Mouse (Mus musculus) cortical plate, adult 2 months (tissue): ENCODE measurements around the gene Exog. TPM values are rescaled to one million over a fixed set of nuclear protein-coding genes. Genes with fewer than 3 reads are reported as not detected.

Experiments used
- H3K27ac ChIP-seq: fragments of 200-500 bp; 2 replicates; pipeline ENCODE4 v1.5.1; 2012; ENCODE audit warnings: low read length, control low read depth, inconsistent platforms; ENCODE audit not compliant: insufficient read depth
- H3K4me1 ChIP-seq: fragments of 200-500 bp; 2 replicates; pipeline ENCODE4 v1.6.1; 2011; ENCODE audit warnings: low read length; ENCODE audit not compliant: control insufficient read depth, insufficient read depth
- H3K4me3 ChIP-seq: fragments of 200-500 bp; 2 replicates; pipeline ENCODE4 v1.5.1; 2011; ENCODE audit warnings: mild to moderate bottlenecking, low read length, control low read depth; ENCODE audit not compliant: insufficient read depth
- CTCF ChIP-seq: fragments of 200-500 bp; IDR thresholded peaks from 2 replicates; pipeline ENCODE4 v1.5.1; 2011; ENCODE audit warnings: mild to moderate bottlenecking, control low read depth, low read length; ENCODE audit not compliant: insufficient read depth; ENCODE audit errors: extremely low read depth
- POLR2A ChIP-seq: fragments of 200-500 bp; IDR thresholded peaks from 2 replicates; pipeline ENCODE4 v1.6.1; 2011; ENCODE audit warnings: mild to moderate bottlenecking, low read length, control low read depth; ENCODE audit not compliant: insufficient read depth; ENCODE audit errors: extremely low read depth
- polyA plus RNA-seq: library from polyadenylated mRNA; depleted of rRNA; stranded (reverse); fragments of >200 nt; gene quantifications from 2 replicates; pipeline ENCODE4 v1.2.3, GENCODE M21; 2012

The Exog gene
- polyA plus RNA-seq, 1 experiment, result 17.9 TPM

- Histone ChIP-seq H3K27ac (no peak overlapping the region), H3K4me1 (0 out of 2 replicates have a peak, but pooled peaks cover 2% of the 10 kb centered on the region), H3K4me3 (no peak overlapping the region)
- TF ChIP-seq CTCF (no peak), POLR2A (no peak)
These were observed 28.9 kb downstream of the Exog start for GRCm38 (mm10) chr9:119473608-119474164.

DNA sequence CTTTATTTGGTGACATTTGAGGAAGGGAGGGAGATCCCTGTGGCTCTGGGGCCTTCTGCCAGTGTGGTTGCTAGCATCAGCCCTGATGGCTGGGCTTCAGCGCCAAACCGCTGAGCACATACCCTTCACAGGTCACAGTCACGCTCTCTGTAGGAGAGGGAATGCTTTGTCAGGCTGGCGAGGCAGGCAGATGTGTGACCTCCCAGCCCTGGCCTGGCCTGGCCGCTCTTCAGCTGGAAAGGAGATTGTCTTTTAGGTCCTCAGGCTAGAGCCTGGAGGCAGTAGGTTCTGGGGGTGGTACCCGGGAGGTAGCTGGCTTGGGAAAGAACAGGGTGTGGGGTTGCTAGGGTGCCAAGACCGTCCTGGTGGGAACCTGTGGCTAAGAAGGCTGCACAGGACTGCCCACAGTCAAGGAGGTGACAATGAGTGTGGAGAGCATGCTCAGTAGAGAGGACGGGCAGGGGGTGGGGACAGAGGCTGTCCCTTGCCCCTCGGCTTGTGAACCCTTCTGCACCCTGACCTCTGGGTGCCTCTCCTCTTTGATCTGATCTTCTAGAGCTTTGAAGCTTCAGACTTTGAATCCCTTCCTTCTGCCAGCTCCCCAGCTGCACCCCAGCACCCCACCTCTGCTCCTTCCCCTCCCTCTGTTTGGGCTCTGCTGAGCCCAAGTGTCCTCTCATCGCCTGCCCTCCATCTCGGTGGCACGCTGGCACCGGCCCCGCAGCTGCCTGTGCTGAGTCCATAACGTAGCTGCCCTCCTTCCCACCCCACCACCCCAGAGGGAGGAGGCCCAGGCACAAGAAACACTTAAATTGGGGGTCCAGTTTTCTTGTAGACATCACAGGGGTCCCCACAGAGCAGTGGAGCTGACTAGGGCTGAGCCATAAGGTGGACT, 30.2 kb downstream of the Exog start:
- H3K27ac ChIP-seq, result no peak overlapping the region
- H3K4me3 ChIP-seq, result no peak overlapping the region
- H3K4me1 ChIP-seq, result 0 out of 2 replicates have a peak, but pooled peaks cover 2% of the 10 kb centered on the region
- no peak for TF ChIP-seq POLR2A
- no peak for TF ChIP-seq CTCF

DNA sequence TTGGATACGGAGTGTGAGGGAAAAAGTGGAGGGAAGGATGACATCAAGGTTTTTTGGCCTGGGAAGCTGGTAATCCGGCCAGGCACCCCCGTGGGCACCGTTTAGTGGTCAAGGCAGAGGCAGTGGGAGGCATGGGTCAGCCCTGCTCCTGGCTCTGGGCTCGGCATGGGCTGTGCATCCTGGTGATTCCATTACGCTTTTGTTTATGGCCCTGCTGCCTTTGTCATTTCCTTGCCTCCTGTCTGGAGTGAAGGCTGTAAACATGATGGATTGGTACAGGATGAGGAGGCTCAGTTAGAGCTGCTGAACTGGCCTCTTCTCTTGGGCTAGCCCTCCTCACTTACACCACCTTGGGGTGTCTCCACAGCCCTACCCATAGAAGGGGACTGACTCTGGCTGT, 33.0 kb downstream of the Exog start:
- Histone ChIP-seq H3K4me1 (0 out of 2 replicates have a peak, but pooled peaks cover 2% of the 10 kb centered on the region), H3K27ac (no peak overlapping the region), H3K4me3 (no peak overlapping the region)
- TF ChIP-seq POLR2A (no peak), CTCF (no peak)

GRCm38 (mm10) chr9:119478345-119478744, 33.6 kb downstream of the Exog start:
- Histone ChIP-seq H3K27ac (no peak overlapping the region), H3K4me3 (no peak overlapping the region), H3K4me1 (no peaks in the 10 kb centered on the region)
- TF ChIP-seq POLR2A (no peak), CTCF (no peak)

DNA sequence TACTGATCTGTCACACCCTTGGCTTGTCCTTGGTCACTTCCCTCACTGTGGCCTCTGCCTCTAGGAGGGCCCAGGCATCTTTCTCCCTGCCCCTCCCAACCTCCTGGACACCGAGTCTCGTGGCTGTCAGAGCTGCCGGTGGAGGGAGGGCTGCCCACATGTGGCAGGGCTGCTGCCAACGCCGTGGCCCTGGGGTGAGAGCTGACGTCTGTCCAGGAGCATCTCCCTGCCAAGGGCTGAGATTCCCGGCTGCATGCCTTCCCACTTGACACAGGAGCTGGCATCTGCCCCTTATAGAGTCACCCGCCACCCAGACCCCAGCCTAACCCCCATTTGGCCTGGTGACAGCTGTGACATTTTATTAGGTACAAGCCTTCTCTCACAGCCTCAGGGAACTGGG, 34.6 kb downstream of the Exog start:
- no peaks in the 10 kb centered on the region for H3K4me1 ChIP-seq
- TF ChIP-seq POLR2A (no peak), CTCF (no peak)
- H3K4me3 ChIP-seq, result no peak overlapping the region
- H3K27ac ChIP-seq, result no peak overlapping the region

- H3K4me1 ChIP-seq, result no peaks in the 10 kb centered on the region
- H3K27ac ChIP-seq, result no peak overlapping the region
- H3K4me3 ChIP-seq, result no peak overlapping the region
- TF ChIP-seq POLR2A (no peak), CTCF (no peak)
These were observed 36.9 kb downstream of the Exog start for GRCm38 (mm10) chr9:119481612-119482011.

- TF ChIP-seq POLR2A, result no peak
- TF ChIP-seq CTCF, result no peak
- no peak overlapping the region for H3K4me3 ChIP-seq
- H3K27ac ChIP-seq, result no peak overlapping the region
- no peaks in the 10 kb centered on the region for H3K4me1 ChIP-seq
These were observed 39.0 kb downstream of the Exog start for GRCm38 (mm10) chr9:119483554-119484353.

GRCm38 (mm10) chr9:119484420-119484819, 39.7 kb downstream of the Exog start:
- no peak for TF ChIP-seq POLR2A
- TF ChIP-seq CTCF, result no peak
- H3K4me1 ChIP-seq, result no peaks in the 10 kb centered on the region
- H3K4me3 ChIP-seq, result no peak overlapping the region
- no peak overlapping the region for H3K27ac ChIP-seq

- Histone ChIP-seq H3K4me3 (no peak overlapping the region), H3K4me1 (no peaks in the 10 kb centered on the region), H3K27ac (no peak overlapping the region)
- TF ChIP-seq POLR2A (no peak), CTCF (no peak)
These were observed 40.1 kb downstream of the Exog start for GRCm38 (mm10) chr9:119484868-119485267.

DNA sequence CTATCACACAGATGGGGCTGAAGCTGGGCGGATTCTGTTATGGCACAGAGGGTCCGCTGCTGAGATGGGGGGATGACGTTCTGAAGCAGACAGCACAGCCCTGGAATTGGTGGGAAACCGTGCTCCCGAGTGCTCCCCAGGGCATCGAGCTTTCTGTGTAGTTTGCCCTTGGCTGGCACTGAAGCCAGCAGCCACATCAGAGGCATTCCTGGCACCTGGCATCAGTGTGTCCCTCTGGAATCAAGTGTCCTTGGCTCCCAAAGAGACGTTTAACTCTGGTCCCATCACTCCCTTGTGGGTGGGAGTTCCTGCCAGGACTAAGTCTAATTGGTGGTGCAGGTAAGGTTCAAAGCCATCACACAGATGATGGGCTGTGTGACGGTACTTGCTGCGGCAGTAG, 51.6 kb downstream of the Exog start:
- peaks cover 2% of the 10 kb centered on the region; the same call in 1 of the 2 replicates for H3K4me1 ChIP-seq

More for the DNA sequence above, 51.6 kb downstream of the Exog start:
- Histone ChIP-seq H3K4me3 (no peak overlapping the region), H3K27ac (no peak overlapping the region)
- TF ChIP-seq POLR2A (no peak), CTCF (no peak)
